8 mouse cellular contexts compared by ENCODE assay signal in genomic region chr9:57433097-57434032, GRCm38 (mm10). TPM values are rescaled to one million over a fixed set of nuclear protein-coding genes. Genes with fewer than 3 reads are reported as not detected.
DNase-seq lines count a peak whose midpoint lies in the region; ATAC-seq and TF ChIP-seq lines count a peak whose summit lies in the region.

No protein-coding gene starts in this region.

- H3K27ac ChIP-seq in heart, embryonic 10.5 days, result peak overlapping the region; percentile 81
- peak overlapping the region; percentile 56 for H3K27ac ChIP-seq in kidney, embryonic 14.5 days (ENCODE audit: low read depth, low read length)
- peak overlapping the region; percentile 81 for H3K27ac ChIP-seq in limb, embryonic 15.5 days
- H3K27ac ChIP-seq in midbrain, postnatal 0 days (ENCODE audit: low read depth, low read length), result no peak overlapping the region

- peak; percentile 87 to 88 for DNase-seq in B cell, adult 2 months
- peak; percentile 92 for DNase-seq in brain, adult 2 months (ENCODE audit: low read depth, low spot score)
- peak; percentile 84 for DNase-seq in heart, embryonic 10.5 days (ENCODE audit: low spot score)
- peak; percentile 92 for DNase-seq in midbrain, postnatal 0 days (ENCODE audit: low spot score)
- DNase-seq in spleen, postnatal 14 days (ENCODE audit: low spot score in 2 of 2), result peak; percentile 66 to 79

- peak; percentile 92 for TF ChIP-seq CTCF in midbrain, postnatal 0 days (IDR thresholded peaks at IDR 0.05)

- peaks cover 53% of the 10 kb centered on the region for H3K4me1 ChIP-seq in heart, embryonic 10.5 days
- peaks cover 22% of the 10 kb centered on the region for H3K4me1 ChIP-seq in kidney, embryonic 14.5 days (ENCODE audit: control insufficient read depth, insufficient read depth, low read length)
- peaks cover 19% of the 10 kb centered on the region for H3K4me1 ChIP-seq in limb, embryonic 15.5 days
- no peaks in the 10 kb centered on the region for H3K4me1 ChIP-seq in midbrain, postnatal 0 days (ENCODE audit: insufficient read depth, low read length)

- H3K4me3 ChIP-seq in heart, embryonic 10.5 days, result no peak overlapping the region
- no peak overlapping the region for H3K4me3 ChIP-seq in kidney, embryonic 14.5 days (ENCODE audit: low read length)
- no peak overlapping the region for H3K4me3 ChIP-seq in limb, embryonic 15.5 days
- no peak overlapping the region for H3K4me3 ChIP-seq in midbrain, postnatal 0 days (ENCODE audit: low read depth, low read length)

- peaks cover 3% of the 10 kb centered on the region; the same call in 1 of the 2 replicates for H3K27me3 ChIP-seq in heart, embryonic 10.5 days (ENCODE audit: insufficient read depth, poor library complexity, severe bottlenecking)
- no peaks in the 10 kb centered on the region for H3K27me3 ChIP-seq in kidney, embryonic 14.5 days (ENCODE audit: control insufficient read depth, insufficient read depth, low read length)
- no peaks in the 10 kb centered on the region for H3K27me3 ChIP-seq in limb, embryonic 15.5 days
- H3K27me3 ChIP-seq in midbrain, postnatal 0 days (ENCODE audit: insufficient read depth, low read length), result no peaks in the 10 kb centered on the region

- peak; percentile 80 for ATAC-seq in erythroblast, adult 5-6 weeks (replicated peaks; ENCODE audit: low FRiP score, poor library complexity, severe bottlenecking)
- peak; percentile 76 for ATAC-seq in kidney, embryonic 14.5 days (ENCODE audit: low FRiP score, low TSS enrichment)
- peak; percentile 58; the same call in 1 of the 2 replicates for ATAC-seq in limb, embryonic 15.5 days (ENCODE audit: insufficient number of reproducible peaks, low FRiP score, low TSS enrichment, low read depth)
- peak; percentile 62 for ATAC-seq in midbrain, postnatal 0 days (ENCODE audit: low FRiP score)

- WGBS in heart, embryonic 10.5 days, result 11% methylated on average over 11 of the region's 11 CpGs
- WGBS in kidney, embryonic 14.5 days, result 7% methylated on average over 11 of the region's 11 CpGs
- 9% methylated on average over 11 of the region's 11 CpGs for WGBS in limb, embryonic 15.5 days
- 20% methylated on average over 11 of the region's 11 CpGs for WGBS in midbrain, postnatal 0 days

- H3K9ac ChIP-seq in kidney, embryonic 14.5 days (ENCODE audit: low read depth, low read length), result peak overlapping the region; percentile 28; the same call in 1 of the 2 replicates
- H3K9ac ChIP-seq in limb, embryonic 15.5 days, result no peak overlapping the region
- H3K9ac ChIP-seq in midbrain, postnatal 0 days (replicated peaks; ENCODE audit: low read length, poor library complexity, severe bottlenecking), result no peak overlapping the region

- H3K9me3 ChIP-seq in heart, embryonic 10.5 days, result no peaks in the 10 kb centered on the region
- no peaks in the 10 kb centered on the region for H3K9me3 ChIP-seq in kidney, embryonic 14.5 days (ENCODE audit: control insufficient read depth, low read length)
- no peaks in the 10 kb centered on the region for H3K9me3 ChIP-seq in limb, embryonic 15.5 days
- H3K9me3 ChIP-seq in midbrain, postnatal 0 days (ENCODE audit: low read length), result no peaks in the 10 kb centered on the region

- H3K4me2 ChIP-seq in kidney, embryonic 14.5 days (replicated peaks; ENCODE audit: low read depth, low read length), result no peak overlapping the region
- 0 out of 2 replicates have a peak overlapping the region, but pooled peaks have one; percentile 22 for H3K4me2 ChIP-seq in limb, embryonic 15.5 days
- H3K4me2 ChIP-seq in midbrain, postnatal 0 days (ENCODE audit: low read depth, low read length, poor library complexity, severe bottlenecking), result no peak overlapping the region

- no peaks in the 10 kb centered on the region for H3K36me3 ChIP-seq in heart, embryonic 10.5 days
- H3K36me3 ChIP-seq in kidney, embryonic 14.5 days (ENCODE audit: control insufficient read depth, insufficient read depth, low read length), result no peaks in the 10 kb centered on the region
- H3K36me3 ChIP-seq in limb, embryonic 15.5 days, result no peaks in the 10 kb centered on the region
- no peaks in the 10 kb centered on the region for H3K36me3 ChIP-seq in midbrain, postnatal 0 days (ENCODE audit: insufficient read depth, low read length)

RNA-seq across cellular contexts. Expression of gene Ppcdc, which starts 6.6 kb away (rescaled TPM):
- total RNA-seq in erythroblast, adult 5-6 weeks (2015; ENCODE audit: low replicate concordance), result 1.3 and 4.8 TPM in 2 replicates
- 4.3 and 5.4 TPM in 2 replicates for total RNA-seq in erythroblast, adult 5-6 weeks (2017; ENCODE audit: low replicate concordance)
- 21.3 and 21.5 TPM in 2 replicates for polyA plus RNA-seq in heart, embryonic 10.5 days (2016; fragmentation: Nextera tagmentation; extraction: Ambion mirVana)
- polyA plus RNA-seq in kidney, embryonic 14.5 days (2014; fragmentation: Nextera tagmentation; extraction: Ambion mirVana), result 22.9 and 30.4 TPM in 2 replicates
- 23.3 and 25.5 TPM in 2 replicates for polyA plus RNA-seq in limb, embryonic 15.5 days (2015; fragmentation: Nextera tagmentation; extraction: Ambion mirVana)
- 23.1 and 29.7 TPM in 2 replicates for total RNA-seq in midbrain, postnatal 0 days (2014; rRNA removed)
- polyA plus RNA-seq in midbrain, postnatal 0 days (2015; fragmentation: Nextera tagmentation; extraction: Ambion mirVana), result 15.0 and 17.6 TPM in 2 replicates

RNA-seq across cellular contexts. Expression of gene Scamp5, which starts 34.5 kb away (rescaled TPM):
- 1.0 TPM in 1 of 2 replicates, not detected in the other for total RNA-seq in erythroblast, adult 5-6 weeks (2015; ENCODE audit: low replicate concordance)
- 0.14 and 0.17 TPM in 2 replicates for total RNA-seq in erythroblast, adult 5-6 weeks (2017; ENCODE audit: low replicate concordance)
- polyA plus RNA-seq in heart, embryonic 10.5 days (2016; fragmentation: Nextera tagmentation; extraction: Ambion mirVana), result 11.3 and 11.4 TPM in 2 replicates
- polyA plus RNA-seq in kidney, embryonic 14.5 days (2014; fragmentation: Nextera tagmentation; extraction: Ambion mirVana), result 7.3 and 9.0 TPM in 2 replicates
- polyA plus RNA-seq in limb, embryonic 15.5 days (2015; fragmentation: Nextera tagmentation; extraction: Ambion mirVana), result 12.7 and 14.2 TPM in 2 replicates
- total RNA-seq in midbrain, postnatal 0 days (2014; rRNA removed), result 389 and 404 TPM in 2 replicates
- 206 and 213 TPM in 2 replicates for polyA plus RNA-seq in midbrain, postnatal 0 days (2015; fragmentation: Nextera tagmentation; extraction: Ambion mirVana)

Comparison
In these comparisons a context has a peak if more than half of its experiments do, and no peak if none do; other contexts are left out.
1. RNA of gene Scamp5, which starts 34.5 kb away (polyA plus RNA-seq): 206 to 213 TPM in midbrain, postnatal 0 days; 12.7 to 14.2 TPM in limb, embryonic 15.5 days, 11.3 to 11.4 TPM in heart, embryonic 10.5 days and 7.3 to 9.0 TPM in kidney, embryonic 14.5 days; every median in the first group is over 10 times any median in the second.
2. Peak in every context shown above with its lines, with median percentiles within 50 percentile points of each other: DNase-seq and ATAC-seq.